Mouse (Mus musculus) urinary bladder, postnatal 10 days (tissue): ENCODE measurements around the gene Unkl.
A peak's percentile ranks its signal among the peaks of the same experiment; 100 is the strongest.
"Not testable (repeated sequence)": the region's sequence is repeated elsewhere in the genome, so short reads cannot be mapped to it uniquely, and the experiment has no call there.

Experiments used
- DNase-seq: peaks from one replicate; pipeline ENCODE4 v3.0.0; 2022; ENCODE audit warnings: low spot score

Unkl gene

DNA sequence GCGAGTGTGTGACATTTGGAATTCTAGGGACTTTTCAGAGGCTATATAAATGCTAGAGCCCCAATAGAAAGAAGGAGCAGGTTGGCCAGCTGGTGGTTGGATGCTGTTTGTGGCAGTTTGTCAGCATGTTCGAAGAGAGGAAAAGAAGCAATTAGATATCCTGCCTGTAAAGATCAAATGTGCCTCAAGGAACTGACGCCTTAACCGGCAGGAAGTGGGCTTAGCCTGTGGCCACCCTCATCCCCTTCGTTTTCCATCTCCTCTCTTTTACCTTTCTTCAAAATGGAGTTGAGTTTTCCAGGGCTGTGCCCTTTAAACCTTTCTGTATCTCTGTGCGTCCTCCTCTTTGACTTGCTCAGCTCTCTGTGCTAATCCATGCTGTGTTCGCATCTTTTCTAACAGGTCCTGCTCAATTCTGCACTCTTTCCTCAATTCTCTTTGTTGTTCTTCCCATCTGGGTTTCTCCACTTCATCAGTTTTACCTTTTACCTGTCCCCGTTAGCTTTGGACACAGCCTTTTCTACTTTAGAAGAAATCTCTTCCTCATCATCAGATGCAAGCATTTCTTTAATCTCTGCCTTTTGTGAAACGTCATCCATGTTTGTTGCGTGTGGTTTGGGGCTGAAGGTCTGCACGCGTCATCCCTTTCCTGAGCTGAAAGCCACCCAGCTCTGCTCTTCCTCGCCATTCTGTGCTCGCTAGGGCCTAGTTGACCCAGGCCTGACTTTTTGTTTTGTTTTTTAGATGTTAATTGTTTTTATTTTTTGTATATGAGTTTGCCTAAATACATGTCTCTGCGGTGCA, 31.5 kb downstream of the Unkl start:
- no peak for DNase-seq

DNA sequence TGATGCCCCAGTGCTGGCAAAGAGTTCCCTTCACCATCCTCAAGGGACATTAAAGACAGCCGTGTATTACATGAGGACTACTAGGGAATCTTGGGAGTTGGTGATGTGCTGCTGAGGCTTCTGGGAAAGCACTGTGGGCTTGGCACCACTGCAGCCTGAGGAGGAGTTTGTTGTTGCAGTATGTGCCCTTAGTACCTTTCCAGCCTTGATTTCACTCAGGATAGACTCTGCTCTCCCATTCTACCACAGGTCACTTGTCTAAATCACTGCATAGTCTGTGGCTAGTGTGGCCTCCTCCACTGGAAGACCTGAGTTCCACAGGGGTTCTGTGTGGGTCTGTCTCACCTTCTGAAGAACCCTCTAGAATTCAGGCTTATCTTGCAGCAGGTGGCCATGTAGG, 32.5 kb downstream of the Unkl start:
- no peak for DNase-seq

DNA sequence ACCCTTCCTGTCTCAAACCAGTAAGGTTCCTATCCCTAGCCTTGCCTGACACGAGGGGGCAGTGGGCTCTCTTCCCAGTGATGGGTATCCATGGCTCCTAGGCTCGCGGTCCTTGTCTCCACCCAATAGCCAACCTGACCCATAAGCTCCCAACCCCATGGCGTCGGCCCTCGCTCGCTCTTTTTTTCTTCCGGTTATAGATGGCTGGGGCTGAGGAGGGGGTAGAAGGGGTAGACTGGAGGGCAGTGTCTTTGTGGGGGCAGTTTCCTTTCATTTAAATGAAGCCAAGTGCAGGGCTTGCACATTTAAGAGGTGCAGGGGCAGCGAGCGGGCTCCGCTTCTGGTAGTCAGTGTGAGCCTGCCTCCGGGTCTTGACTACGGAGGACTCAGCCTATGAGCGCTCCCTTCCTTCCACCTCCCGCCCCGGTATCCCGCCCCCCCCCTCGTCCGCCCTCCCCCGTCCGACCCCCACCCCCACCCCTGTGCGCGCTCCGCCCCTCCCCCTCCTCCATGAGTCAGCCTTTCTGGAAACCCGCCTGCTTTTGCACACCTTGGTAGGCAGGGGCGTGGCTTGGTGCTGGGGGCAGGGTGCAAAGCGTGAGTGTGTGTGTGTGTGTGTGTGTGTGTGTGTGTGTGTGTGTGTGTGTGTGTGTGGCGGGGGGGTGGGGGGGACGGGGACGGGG, 33.8 kb downstream of the Unkl start:
- DNase-seq: no peak

DNA sequence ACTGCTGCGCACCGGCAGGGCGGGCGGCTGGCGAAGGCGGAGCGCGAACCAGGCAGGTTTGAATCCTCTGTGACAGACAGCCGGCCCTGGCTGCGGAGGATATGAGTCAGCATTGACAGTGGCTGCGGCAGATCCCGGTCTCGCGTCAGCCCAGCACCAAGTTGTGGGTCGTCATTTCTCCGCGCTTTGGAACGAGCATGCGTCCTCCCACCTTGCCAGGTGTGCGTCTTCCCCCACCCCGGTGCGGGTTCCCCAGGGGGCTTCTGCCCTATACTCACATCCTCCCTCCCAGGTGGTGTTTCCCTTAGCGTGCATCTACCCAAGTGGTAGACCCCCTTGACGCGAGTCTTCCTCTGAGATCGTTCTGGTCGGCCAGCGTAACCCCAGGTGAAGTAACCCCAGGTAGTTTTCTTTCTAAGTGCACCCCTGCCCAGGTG, 34.3 kb downstream of the Unkl start:
- DNase-seq: not testable (repeated sequence)

DNA sequence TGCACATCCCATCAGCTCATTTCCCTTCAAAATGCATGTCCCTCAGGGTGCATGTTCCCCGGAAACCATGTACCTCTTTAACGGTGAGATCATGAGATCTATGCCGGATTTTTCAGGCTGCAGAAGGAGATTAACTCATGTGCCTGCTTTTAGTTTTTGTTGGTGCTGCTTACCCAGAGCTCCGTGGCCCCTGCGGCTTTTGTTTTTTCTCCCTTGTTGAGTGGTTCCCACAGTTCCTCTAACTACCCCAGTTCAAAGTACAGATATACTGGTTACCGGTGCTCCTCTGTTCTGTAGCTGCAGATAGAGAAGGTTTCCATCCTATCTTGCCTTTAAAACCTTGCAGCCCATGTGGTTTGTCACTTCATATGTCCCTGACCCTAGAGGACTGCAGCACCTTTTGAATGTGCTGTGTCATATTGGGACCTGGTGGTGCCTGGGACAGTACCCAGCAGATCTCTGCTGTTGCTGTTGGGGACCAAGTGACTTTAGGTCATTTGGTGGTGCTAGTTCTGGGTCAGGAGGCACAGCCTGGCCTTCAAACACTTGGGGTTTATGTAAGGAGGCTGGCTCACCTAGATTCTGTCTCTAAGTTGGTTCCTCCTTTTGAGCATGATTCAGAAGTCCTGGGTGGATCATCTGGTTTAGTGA, 34.9 kb downstream of the Unkl start:
- no peak for DNase-seq

DNA sequence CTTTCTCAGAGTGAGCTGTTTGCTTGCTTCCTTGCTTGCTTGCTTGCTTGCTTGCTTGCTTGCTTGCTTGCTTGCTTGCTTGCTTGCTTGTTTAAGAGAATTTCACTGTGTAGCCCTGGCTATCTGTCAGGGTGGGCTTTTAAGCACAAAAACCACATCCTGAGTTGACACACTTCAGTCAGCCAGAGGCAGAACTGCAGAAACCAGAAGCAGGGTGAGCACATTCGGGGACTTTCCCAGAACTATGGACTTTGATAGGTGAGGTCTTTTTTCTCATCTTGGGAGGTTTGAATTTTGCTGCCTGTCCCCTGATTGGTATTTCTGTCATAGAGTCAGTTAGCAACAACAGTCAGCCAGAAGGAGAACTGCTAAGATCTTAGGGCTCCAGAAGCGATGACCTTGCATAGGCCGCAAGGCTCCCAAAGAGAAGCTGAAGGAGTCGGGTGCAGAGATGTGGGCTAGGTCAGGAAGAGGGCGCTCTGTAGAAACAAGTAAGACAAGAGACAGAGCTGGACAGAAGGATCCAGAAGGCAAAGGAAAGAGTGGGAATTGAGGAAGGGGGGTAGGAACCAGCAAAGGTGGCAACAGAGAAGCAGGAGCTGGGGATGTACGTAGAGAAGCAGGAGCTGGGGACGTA, 36.5 kb downstream of the Unkl start:
- no peak for DNase-seq

DNA sequence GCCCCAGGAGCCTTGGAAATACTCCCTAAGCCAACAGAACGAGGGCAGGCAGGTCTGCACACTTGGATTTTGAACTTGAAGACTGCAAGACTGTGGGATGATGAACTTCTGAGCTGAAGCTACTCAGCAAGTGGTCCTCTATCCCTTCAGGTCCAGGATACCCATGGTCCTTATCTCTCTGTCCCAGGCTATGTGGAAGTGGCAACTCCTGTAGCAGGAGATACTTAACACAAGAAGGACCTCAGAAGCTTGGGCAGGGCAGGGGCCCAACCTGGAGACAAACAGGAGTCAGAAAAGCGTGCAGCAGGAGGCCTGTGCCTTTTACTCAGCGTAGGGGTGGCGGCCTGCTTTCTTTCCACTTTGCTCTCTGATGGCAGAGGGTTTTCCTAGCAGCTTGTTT, 37.5 kb downstream of the Unkl start:
- DNase-seq: no peak

DNA sequence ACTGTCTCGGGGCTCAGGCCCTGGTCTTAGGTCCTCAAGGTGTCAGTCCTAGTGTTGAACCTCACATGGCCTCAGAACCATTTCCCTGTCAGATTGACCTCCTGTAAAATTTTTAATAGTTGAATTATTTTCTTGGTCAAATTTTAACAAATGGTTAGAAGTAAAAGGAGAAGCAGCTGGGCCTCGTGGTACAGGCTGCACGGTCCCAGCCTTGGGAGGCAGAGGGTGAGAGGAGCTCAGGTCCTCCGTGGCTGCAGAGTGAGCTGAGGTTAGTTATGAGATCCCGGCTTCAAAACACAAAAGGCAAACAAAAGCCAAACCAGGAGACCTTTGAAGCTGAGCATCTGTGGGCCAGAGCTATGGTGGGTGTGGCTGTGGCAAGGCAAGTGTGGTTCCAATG, 39.8 kb downstream of the Unkl start:
- no peak for DNase-seq

DNA sequence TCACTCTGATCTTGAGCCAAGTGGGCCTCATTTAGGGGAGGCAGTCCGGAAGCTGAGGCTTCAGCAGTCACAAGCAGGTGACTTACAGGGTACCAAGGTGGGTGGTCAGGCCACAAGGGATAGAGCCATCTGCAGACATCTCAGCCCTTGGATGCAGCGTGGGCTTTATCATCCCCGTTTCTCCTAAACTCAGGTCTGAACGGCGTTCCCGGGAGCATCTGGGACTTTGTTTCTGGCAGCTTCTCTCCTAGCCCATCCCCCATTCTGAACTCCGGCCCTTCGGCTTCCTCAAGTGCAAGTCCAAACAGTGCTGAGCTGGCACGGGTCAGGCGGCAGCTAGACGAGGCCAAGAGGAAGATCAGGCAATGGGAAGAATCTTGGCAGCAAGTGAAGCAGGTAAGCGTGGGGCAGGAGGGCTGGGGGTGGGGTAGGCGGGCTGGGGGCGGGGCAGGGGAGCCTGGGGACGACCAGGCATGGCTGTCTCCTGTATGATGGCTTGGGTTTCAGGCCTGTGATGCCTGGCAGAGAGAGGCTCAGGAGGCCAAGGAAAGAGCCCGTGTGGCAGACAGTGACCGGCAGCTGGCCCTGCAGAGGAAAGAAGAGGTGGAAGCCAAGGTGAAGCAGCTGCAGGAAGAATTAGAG, 41.9 kb downstream of the Unkl start:
- DNase-seq: not testable (repeated sequence)

DNA sequence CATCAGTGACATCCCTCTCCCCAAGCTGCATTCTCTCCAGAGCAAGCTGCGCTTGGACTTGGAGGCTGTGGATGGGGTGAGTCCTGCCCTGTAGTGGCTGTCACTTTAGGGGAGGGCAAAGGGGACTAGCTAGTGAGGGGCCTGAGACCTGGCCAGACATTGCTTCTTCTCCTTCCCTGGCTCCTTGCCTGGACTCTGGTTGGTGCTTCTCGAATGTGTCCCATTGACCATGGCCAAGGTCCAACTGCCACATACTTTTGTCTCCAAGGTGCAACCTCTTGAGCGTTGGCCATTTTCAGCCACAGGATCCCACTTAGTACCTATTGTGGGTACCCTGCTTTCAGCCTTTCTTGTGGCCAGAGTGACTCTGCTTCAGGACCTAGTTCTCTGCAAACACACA, 42.5 kb downstream of the Unkl start:
- DNase-seq: no peak

DNA sequence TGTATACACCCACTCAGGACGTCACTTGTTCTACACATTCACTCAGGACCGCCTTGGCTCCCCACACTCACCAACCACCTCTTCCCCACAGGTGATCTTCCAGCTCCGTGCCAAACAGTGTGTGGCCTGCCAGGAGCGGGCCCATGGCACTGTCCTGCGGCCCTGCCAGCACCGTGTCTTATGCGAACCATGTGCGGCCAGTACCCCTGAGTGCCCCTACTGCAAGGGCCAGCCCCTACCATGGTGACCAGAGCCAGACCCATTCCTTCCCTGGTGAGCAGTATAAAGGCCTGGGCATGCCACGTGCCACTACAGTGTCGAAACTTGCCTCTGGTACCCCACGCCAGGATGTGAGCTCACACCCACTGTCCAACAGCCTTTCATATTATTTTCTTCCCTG, 43.4 kb downstream of the Unkl start:
- DNase-seq: not testable (repeated sequence)

DNA sequence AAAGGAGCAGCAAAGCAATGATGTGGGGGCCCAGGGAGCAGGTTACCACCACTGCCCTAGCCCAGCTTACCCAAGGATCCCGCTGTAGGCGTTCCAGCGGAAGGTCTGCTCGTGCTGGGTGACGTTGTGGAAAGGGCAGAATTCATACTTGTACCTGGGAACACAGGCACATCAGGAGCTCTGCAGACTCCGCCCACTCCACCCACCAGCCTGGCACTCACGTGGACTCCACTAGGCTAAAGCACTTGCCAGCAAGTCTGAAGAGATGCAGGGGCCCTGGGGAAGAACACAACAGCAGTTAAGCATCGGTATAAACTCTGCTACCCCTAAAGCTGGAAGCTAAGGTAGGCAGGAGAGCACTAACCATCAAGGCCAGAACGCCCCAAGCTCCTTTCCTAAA, 47.4 kb downstream of the Unkl start:
- DNase-seq: no peak

DNA sequence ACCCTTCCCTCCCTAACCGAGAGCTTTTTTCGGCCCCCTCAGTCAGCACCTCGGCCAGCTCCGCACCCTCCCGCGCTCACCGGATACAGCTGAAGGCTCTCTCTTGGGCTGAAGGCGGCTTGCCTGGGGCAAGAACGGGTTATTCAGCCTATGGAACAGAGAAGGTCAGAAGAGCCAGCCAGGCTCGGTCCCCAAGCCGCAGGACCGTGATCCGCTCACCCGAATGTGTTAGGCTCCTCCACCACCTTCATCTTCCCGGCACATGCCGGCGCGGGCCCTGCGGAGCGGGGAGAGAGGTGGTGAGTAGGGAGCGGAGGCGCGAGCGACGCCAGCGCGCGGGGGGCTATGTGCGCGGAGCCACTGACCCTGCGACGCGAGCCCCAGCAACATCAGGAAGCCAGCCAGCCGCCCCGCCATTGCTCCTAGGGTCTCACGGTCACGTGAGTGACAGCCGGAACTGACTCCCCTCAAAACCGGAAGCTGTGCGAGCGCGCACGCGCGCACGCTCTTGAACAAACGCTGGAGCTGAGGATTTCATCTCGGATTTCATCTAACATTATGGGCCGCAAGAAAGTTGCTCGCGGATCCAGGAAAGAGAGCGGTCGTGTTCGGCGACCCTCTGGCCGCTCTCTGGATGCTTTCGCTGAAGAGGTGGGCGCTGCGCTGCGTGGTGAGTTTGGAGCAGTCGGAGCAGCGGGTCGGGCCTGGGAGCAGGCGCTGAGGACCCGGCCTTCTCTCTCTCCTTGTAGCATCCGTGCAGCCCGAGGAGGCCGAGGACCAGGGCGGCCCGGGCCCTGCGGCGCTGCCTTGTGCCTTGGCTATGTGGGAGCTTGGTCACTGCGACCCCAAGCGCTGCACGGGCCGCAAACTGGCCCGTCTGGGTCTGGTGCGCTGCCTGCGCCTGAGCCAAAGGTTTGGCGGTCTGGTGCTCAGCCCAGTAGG, 51.8 kb downstream of the Unkl start, which contains the start of the genes Gnptg and Tsr3:
TSS of gene Gnptg (minus strand) at position 430 of the 942 bp plus-strand sequence.
TSS of gene Tsr3 (plus strand) at position 476 of the 942 bp plus-strand sequence.
- DNase-seq: peak; percentile 45

DNA sequence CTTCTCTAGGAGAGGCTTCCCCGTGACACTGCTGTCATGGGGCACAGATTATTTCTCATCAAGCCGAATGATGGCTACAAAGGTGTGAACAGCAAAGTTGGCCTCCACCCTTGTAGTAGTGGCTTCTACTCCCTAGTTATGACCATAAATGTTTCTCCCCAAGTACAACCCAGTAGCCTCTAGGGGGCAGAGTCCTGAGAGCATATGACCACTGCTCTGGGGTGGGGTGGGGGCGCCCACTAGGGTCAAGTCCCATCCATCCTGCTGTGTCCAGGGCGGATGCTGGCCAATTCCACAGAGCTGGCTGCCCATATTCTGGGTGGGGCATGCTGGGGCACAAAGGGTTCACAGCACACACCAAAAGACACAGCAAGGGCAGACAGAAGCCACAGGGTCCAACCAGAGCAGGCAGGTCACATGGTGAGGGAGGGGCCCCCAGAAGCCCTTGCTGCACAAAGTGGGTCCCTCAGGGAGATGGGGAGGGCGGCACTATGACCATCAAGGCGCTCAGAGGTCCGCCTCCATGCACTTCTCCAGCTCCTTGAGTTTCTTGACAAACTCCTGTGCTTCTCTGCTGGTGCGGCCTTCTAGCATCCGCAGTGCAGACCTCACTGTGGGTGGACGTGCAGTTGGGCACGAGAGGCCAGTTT, 55.1 kb downstream of the Unkl start:
- no peak for DNase-seq

DNA sequence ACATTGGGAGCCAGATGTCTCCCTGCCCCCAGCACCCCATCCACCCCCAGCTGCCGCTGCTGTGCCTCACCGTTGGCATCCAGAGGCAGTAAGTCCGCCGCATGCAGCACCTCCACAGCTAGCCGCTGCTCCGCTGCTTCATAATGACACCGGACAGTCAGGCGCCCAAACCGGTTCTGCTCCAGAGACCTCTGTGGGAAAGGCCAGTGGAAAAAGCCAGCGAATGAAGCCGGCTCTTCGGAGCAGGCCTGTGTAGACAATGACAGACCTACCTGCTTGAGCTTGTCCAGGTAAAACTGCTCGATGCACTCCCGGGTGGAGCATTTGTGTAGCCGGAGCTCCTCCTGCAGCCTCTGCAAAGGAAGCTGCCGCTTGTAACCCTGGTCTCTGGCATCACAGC, 56.0 kb downstream of the Unkl start:
- DNase-seq: no peak

DNA sequence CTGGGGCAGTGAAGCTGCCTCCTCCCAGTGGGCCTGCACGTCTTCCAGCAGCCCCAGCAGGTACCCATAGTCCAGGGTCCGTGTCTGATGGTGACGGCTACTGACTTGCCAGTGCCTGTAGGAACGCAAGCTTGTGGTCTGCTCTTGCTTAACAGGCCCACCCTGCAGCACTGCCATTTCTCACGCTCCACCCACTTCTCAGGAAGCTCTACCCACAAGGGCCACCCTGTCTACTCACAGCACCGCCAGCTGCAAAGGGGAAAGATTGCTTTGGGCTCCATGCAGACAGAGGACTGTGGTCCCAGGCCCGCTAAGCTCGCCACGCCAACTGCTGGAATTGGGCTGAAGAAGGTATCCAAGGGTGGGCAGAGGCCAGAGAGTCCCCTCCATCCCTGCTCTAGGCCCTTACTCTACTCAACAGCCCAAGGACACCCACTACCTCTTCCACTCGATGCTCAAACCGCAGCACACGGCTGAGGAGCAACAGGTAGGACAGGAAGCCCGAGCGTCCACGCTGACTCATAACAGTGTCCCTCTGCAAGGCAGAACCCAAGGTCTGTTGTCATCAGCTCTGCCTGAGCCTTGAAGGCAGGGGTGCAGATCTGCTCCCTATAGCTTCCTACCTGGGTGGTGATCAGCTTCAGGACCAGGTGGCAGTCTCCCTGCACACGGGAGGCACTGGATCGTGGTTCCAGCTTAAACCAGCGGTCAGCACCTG, 60.0 kb downstream of the Unkl start:
- DNase-seq: no peak

DNA sequence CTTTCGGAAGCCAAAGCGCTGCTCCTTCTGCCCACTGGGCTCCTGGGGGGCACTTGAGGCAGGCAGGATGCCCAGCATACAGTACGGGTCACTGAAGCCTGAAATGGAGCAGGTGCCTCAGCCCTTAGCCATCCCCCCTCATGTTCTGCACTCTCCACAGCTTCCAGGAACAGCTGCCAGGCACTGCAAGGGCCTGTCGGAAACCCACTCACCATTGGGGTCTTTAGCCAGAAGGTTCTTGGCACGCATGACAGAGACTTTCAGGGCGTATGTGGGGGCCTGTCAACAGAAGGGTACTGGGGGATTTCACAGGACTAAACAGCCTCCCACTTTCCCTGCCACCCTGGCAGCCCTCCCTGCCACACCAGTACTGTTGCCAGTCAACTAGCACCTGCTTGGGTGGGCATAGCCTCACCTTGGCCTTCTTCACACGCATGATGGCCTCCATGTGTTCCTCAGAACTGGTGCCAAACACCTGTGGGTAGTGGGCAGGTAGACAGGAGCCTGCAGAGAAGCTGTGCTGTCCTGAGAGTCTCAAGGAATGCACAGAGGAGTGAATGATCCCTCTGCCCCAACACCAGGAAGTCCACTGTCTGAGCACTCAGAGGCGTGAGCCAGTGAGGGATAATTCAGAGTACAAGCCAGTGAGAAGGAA, 62.1 kb downstream of the Unkl start:
- DNase-seq: no peak

DNA sequence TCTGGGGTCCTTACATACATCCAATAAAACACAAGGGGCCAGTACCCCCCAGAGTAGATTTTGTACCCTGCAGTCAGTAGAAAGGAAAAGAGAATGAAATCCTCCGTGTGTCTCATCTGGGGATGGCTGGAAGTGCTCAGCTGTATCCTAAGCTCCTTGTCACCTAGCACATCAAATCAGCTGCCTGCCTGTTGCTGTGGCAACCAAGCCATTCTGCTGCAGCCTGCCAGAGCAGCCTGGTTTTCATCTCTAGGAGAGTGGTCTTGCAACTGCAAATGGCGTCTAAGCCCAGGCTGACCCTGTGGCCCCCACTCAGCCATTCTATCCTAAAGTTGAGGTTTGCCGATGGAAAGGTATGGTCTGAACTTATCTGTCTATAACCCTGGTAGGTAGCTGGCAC, 64.4 kb downstream of the Unkl start:
- no peak for DNase-seq

DNA sequence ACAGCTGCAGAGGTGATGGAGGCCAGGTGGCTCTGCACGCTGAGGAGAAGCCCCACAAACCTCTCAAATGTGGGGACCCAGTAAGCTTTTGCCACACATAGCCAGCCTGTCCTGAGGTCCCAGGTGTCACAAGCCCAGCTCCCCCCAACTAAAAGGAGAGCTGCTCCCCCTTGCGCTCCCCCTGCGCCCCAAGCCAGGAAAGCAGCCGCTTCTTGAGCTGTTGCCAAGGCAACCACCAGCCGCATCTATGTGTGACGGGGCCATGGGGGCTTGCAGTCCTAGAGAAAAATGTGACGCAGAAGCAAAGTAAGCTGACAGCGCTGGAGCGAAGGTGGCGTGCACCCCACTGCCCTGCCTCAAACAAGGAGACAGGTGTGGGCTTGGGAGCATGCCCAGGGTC, 65.6 kb downstream of the Unkl start:
- DNase-seq: no peak
